Mouse (Mus musculus) spleen, adult 12 weeks (tissue): Measurements from ENCODE around the gene Prkar1a.
"Not testable (repeated sequence)": the region's sequence is repeated elsewhere in the genome, so short reads cannot be mapped to it uniquely, and the experiment has no call there.

Experiments
- DNase-seq: peaks from one replicate; pipeline ENCODE4 v3.0.0; 2022; ENCODE audit warnings: low spot score

Prkar1a gene

DNA sequence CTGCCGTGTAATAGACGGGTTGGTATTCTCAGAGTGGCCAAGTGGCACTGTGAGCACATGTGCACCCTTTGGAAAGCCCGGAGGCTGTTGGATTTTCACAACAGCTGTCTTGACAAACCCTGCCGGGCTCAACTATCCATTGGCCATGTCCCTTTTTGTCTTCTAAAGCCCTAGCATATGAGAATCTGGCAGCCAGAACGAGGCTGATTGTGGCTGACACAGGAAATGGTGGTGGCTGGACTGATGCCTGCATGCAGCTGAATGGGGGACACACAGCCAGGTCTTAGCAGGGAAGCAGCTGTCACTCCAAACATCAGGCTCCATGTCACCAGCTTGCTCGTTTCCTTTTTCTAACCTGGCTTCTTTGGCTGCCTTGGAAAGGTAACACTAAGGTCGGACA lies 695 bp upstream of the Prkar1a start:
- no peak for DNase-seq

- peak; percentile 49 for DNase-seq
These were observed 933 bp downstream of the Prkar1a start for GRCm38 (mm10) chr11:109649975-109650701.

- peak; percentile 86 for DNase-seq
These were observed 1.8 kb downstream of the Prkar1a start for GRCm38 (mm10) chr11:109650788-109651565.

DNA sequence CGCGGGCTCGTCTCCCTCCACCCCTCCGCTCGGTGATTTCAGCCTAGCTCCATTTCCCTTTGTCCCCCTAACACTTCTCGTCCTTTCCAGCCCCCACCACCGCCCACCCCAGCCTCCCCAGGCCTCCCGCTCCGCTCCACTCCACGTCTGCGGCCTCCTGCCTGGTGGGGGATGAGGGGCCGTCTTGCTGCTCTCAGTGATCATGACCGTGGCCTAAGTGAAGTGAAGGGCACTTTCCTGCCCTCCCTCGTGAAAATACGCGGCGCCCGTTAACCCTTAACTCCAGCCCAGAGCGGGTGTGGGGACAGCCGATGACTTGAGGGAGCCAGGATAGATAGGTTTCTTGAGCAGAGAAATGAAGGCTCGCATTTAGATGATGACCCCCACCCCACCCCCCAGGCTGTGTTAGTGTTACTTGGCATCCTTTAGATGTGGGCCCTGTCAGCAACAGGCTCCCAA lies 2.4 kb downstream of the Prkar1a start:
- no peak for DNase-seq

DNA sequence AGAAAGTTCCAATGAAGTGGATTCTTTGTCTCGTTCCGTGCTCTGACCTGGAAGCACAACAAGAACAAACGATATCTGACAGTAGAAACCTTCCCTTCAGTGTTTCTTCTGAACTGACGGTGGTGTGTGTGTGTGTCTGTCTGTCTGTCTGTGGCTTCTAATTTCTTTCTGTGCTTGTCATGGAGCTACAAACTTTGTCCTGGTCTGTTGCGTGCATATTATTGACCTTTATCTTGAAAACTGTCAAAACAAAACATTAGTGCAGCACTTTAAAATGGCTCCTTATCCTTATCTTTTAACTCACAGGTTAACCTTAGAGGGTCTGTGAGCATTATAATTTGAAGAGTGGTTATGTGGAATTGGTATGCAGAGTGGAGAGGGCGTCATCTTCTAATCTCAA lies 3.3 kb downstream of the Prkar1a start:
- DNase-seq = no peak

- no peak for DNase-seq
These were observed 4.0 kb downstream of the Prkar1a start for GRCm38 (mm10) chr11:109653201-109653600.

- DNase-seq = no peak
These were observed 5.4 kb downstream of the Prkar1a start for GRCm38 (mm10) chr11:109654581-109654980.

DNA sequence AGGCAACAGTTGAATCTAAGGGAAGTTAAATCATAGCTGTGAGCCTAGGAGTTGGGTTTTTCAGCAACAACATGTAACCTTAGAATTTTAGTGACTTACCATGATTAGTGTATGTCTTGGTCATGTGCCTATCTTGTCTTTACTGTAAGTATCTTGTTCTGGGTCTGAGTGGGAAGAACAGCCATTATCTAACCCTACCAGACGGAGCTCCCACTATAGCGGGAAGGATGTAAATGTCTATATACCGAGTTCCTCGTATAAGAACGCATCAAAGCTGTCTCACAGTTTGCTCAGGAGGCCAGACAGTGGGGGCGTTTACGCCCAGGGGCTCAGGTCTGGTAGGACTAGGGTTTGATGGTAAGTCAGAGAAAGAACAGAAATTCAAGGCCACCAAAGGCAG lies 7.0 kb downstream of the Prkar1a start:
- no peak for DNase-seq

- DNase-seq = not testable (repeated sequence)
These were observed 11.3 kb downstream of the Prkar1a start for GRCm38 (mm10) chr11:109660526-109660925.

- no peak for DNase-seq
These were observed 15.1 kb downstream of the Prkar1a start for GRCm38 (mm10) chr11:109664293-109664692.

DNA sequence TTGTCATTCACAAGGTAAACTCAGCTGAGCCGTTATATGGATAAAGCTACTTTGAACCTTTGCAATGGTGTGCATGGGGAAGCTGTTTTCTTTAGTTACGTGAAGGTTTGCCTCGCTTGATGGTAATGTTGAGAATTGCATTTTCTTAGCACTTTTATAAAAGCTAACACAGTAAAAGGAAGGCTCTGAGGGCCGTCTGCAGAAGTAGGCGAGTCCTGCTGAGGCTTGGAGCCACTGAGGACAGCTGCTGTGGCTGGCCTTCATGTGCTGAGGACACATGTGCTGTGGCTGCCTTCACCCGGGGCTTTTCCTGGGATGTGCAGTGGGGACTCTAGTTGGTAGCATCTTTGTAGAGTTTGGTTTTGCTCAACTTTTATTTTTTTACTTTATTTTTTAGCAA lies 16.2 kb downstream of the Prkar1a start:
- DNase-seq = no peak

DNA sequence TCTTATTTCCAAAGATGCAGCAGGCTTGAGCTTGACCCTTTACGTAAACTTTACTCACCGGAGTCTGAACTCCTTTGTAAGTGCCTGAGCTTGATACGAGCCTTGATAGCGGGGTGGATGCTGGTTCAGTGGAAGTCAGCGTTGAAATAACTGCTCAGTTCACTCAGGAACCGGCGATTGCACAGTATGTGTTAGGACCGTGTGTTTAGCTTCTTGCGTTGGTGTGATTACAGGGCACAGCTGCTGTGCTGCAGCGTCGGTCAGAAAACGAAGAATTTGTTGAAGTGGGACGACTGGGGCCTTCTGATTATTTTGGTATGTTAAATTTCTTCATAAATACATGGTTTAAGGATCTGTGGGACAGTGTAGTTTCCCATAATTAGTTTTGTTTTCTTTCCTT lies 17.2 kb downstream of the Prkar1a start:
- DNase-seq = no peak

DNA sequence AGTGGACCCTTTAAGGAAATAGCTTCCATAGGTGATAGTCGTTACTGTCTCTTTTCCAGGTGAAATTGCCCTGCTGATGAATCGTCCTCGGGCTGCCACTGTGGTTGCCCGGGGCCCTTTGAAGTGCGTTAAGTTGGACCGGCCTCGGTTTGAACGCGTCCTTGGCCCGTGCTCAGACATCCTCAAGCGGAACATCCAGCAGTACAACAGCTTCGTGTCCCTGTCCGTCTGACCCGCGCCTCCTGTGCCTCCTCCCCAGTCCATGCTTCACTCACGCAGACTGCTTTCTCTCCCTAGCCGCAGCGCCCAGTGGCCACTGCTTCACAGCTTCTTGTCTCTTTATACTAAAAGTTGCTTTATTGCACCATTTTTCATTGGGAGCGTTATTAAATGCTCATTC lies 18.2 kb downstream of the Prkar1a start:
- no peak for DNase-seq

- DNase-seq = no peak
These were observed 19.0 kb downstream of the Prkar1a start for GRCm38 (mm10) chr11:109668115-109668725.

DNA sequence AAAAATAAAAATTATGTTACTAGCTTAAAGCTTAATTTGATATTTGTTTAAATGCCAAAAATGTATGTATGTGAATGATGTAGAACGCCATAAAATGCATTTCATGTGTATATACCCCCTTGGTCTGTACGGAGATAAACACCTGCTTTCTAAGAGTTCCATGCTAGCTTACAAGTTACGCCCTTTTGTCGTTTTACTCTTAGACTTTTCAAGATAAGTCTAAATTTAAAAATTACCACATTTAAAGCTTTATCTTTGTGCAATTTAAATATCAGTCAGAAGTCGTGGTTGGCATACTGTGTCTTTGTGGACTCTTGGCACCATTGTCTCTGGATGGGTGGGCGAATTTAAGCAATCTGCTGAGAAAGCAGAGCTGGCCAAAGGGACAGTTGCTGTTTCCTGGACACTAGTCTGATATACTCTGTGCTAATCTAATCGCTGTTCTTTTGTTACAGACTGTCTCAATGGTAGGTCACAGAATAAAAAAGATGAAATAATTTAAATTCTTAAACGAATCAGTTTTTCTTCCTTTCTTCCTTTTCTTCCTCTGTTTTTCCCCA lies 20.0 kb downstream of the Prkar1a start:
- DNase-seq = no peak

- no peak for DNase-seq
These were observed 21.1 kb downstream of the Prkar1a start for GRCm38 (mm10) chr11:109670026-109670916.

DNA sequence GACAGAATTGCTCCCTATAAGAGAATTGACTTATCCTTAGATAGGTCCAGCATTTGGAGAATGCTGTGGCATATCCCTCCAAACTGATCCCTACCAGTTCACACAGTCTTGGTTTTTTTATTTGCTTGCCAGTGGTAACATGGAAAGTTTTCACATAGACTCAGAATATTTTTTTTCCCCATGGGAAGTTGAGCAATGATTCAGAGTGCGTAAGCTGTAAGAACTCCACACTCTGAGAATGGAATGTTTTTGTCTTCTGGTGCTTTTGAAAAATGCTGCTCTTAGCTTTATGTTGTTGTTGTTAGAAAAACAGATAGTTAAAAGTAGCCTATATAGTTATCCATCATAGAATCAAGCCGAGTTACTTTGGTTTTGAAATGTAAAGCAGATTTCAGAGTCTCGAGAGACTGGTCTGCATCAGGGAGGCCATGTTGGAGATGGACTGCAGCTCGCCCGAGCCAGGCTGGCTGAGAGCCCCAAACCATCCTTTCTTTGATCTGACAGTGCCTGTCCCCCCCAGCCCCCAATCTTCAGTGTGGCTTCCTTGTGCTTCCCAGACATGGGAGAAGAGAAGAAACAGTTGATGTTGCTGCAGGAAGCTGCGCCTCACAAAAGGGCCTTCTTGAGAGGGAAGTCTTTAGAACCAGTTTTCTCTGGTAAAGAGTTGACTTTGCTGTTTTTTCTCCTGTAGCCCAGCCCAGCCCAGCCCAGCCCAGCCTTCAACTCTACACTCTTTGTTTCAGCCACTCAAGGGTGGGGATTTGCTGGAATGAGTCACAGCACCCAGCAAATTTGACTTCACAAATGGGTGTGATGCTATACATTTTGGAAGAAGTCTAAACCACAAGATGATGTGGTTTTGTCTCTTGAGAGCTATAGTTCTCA lies 22.2 kb downstream of the Prkar1a start:
- DNase-seq = no peak

DNA sequence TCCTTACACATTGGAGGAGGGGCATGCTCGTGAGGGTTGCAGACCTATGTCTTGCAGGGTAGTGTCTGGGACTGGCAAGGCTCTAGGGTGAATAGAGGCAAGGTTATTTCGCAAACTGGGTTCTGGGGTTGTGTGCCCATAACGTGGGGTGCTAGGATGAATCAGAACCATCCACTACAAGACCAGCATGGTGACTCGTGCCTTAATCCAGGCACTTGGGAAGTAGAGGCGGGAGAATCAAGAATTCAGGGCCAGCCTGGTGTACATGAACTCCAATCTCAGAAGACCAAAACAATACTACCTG lies 22.8 kb downstream of the Prkar1a start:
- no peak for DNase-seq

DNA sequence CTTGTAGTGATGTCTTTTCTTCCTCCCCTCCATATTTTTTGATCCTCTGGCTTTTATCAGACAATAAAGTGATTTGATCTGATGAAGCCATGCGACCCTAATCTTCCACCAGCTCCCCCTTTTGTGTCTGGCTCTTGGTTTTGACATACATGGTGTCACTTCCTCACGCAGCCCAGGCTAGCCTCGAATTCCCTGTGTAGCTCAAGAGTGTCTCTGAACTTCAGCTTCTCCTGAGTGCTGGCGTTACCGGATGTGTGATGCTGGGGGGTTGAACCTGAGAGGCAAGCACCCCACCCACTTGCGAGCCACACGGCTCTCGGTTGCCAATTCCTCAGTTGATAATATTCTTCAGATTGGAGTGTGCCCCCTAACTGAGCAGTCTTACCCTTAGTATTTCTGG lies 23.2 kb downstream of the Prkar1a start:
- no peak for DNase-seq

GRCm38 (mm10) chr11:109672881-109673739 lies 23.9 kb downstream of the Prkar1a start:
- no peak for DNase-seq
